Mouse (Mus musculus): ENCODE measurements around the gene Ppm1l.
A peak's percentile ranks its signal among the peaks of the same experiment; 100 is the strongest.
"Not testable (repeated sequence)": the region's sequence is repeated elsewhere in the genome, so short reads cannot be mapped to it uniquely, and the experiment has no call there.

Gene Ppm1l

DNA sequence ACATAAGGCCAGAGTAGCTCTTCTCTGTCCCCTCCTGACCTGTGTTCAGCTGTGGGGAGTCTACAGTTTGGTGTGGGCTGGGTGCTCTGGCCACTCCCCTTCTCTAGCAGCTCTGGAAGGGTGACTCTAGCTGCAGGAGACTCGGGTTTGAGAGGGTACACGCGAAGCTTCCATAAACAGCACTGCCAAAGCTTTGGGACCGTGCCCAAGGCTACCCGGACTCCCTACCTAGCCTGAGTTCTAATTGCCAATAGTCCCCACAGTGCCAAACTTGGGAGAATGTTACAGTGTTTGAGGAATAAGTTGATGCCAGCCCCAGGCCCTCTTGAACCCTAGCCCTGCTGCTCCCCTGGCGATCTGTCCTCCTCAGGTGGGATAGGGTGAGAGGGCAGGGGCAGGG, 238.8 kb downstream of the Ppm1l start:
- DNase-seq: no peak

DNA sequence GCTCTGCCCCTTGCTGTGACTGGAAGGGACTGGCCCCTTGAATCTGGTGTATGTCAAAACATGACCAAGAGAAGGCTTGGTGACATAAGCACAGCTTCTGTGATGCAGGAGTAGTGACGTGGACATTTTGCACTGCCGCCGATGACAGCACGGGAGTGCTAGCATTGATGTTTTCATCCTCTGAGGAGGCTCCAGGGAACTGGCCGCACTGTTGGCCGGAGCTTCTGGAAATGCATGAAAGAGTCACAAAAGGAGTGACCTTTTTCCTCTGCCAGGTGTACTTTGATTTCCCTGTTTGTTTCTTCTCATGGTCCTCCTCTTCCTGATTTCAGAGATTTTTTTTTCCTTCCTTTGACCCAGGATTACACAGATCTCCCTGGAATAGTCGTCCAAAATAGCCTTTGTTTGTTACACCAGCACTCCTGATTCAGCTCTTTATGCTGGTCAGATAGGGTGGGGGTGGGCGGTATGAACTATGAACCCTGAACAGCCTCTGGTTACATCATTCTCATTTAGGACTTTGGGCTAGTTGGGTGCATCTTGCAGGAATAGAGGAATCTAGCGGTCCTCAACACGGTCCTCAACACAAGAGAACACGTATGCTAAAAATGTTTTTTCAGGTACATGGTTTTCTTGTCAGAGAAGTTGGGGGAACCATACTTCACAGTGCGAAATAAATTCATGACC, 239.6 kb downstream of the Ppm1l start:
- DNase-seq: no peak

DNA sequence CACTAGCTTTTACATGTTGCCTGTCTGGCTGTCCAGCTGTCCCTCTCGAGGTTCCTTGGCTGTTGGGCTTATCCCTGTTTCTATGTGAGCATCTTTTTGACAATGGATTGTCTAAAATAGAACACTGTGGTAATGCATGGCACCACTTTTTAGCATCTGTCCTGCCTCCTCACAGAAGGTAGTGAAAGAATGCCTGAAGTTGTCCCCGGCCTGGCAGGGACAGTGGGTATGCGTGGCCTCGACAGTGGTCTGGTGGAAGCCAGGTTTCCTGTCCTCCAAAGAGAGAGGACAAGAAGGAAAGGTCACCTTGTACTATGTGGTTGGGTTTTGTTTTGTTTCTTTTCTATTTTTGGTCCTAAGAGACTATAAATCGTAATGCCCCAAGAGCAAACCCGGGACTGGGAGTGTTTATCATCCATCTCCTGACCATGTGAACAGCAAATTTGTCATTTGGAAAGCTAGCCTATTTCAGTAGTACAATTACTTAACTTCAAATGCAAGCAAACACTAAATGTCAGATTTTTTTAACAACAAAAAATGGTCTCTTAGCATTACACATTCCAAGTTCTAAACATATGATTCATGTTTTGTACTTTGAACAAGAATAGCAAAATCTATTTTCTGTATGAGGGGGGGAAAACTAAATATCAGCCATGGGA, 242.8 kb downstream of the Ppm1l start:
- DNase-seq: no peak

DNA sequence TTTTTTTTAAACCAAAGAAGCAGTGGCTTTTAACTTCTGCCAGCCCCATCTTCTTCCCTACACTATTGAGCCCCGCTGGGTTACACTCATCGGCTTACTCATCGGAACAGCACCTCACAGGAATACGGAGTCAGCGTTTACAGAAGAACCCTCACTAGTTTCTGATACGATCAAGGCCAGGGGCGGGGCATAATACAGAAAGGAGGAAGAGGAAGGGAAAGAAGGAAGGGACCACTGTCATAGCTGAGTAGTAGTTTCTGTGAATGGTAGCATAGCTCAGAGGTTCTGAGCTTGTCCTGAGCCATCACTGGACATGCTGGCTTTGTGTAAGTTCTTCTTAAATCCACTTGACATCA, 243.3 kb downstream of the Ppm1l start:
- DNase-seq: no peak

DNA sequence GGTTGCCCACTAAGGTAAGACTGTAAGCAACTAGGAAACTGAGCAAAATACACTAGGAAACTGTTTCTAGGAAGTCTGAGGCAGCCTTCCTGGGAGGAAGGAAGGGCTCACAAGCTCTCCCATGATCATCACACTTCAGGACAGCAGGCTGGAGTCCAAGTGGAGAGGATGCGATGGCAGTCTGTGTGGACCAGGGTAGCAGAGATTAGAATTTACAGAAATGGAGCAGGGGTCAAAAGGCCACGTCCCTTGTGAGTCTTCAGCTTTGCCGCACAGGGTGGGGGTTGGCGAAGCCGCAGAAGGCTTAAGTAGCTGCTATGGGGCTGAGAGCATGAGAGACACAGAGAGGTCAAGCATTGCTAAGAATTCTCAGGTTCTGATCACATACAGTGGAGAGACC, 245.0 kb downstream of the Ppm1l start:
- DNase-seq: no peak

DNA sequence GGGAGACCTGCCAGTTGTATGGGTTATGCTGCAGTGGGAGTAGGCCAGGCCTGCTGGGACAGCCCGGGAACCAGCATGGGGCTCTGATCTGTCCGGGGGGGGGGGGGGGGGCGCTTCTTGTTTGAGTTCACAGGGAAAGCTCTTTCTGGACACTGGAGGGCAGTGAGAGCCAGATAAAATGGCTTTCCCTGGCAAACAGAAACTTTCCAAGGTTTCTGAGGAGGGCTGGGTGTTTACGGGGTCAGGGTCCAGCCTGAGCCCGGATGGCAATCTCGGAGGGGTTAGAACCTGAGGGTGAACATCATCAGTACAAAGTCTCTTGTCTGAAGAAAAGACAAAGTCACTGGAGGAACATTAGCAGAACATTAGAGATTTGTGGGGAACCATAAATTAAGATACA, 246.7 kb downstream of the Ppm1l start:
- no peak for DNase-seq

DNA sequence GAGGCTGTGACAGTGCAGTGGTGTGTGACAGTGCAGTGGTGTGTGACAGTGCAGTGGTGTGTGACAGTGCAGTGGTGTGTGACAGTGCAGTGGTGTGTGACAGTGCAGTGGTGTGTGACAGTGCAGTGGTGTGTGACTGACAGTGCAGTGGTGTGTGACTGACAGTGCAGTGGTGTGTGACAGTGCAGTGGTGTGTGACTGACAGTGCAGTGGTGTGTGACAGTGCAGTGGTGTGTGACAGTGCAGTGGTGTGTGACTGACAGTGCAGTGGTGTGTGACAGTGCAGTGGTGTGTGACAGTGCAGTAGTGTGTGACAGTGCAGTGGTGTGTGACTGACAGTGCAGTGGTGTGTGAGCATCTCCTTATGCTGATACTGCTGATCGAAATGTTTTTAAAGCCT, 248.9 kb downstream of the Ppm1l start:
- not testable (repeated sequence) for DNase-seq

DNA sequence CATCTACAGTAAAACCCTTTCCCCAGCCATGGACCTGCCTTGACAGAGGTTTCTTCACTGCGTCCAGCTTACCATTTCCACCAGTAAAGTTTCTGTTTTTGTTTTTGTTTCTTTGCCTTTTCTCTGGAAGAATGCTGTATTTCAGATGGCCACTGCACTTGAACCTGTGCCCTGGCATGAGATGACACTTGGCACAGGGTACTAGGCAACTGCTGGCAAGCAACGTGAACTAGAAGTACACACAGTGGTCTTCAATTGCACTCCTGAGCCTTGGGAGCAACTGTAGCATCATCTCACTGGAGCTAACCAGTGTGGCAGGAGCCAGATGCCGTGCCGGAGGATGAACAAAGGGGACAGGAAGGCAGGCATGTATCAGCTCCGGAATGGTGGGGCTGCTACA, 255.9 kb downstream of the Ppm1l start:
- no peak for DNase-seq

DNA sequence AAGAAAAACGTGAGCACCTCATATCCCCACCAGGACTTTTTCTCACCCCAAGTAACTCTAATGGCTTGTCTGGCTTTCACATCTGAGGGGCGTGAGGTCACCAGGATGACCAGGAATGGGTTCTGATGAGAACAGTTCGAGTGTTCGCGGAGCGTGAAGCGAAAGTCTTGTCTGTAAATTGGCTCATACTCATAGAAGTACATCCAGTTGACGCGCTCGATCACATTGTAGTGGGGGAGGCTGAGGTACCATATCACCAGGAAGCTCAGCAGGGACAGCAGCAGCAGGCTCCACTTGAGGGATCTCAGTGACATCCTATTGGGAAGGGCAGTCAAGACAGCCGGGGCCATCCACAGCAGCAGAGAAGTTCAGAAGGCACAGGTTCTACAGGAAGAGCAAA, 258.9 kb downstream of the Ppm1l start:
- DNase-seq: no peak

DNA sequence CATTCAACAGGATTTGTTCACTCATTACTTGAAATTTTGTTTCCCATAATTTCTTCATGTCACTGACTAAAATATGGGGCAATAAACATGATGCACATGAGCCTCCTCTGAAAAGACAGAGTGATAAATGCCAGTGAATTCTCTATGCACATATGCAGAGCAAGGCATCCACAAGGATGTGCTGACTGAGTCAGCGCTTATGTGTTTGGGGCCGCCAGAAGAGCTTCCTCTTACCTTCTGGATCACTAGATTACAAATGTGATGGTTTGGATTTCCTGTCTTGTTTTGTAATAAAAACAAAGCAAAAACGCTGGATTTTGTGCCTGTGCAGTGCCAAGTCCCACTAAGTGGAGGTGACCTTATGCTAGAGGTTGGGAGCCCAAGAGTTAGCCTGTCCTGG, 260.1 kb downstream of the Ppm1l start:
- no peak for DNase-seq

DNA sequence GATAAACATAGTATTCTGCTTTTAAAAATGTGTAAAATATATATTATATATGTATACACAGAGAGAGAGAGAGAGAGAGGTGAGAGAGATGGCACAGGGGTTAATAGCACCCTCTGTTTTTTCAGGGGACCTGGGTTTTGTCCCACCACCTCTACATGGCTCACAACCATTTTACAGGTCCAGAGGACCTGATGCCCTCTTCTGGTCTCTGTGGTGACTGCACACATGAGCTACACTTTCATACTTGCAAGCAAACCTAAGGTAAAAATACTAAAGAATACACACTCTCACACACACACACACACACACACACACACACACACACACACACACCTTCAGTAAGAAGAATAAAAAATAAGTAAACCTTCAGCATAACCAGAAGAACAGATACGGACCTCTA, 262.1 kb downstream of the Ppm1l start:
- no peak for DNase-seq

DNA sequence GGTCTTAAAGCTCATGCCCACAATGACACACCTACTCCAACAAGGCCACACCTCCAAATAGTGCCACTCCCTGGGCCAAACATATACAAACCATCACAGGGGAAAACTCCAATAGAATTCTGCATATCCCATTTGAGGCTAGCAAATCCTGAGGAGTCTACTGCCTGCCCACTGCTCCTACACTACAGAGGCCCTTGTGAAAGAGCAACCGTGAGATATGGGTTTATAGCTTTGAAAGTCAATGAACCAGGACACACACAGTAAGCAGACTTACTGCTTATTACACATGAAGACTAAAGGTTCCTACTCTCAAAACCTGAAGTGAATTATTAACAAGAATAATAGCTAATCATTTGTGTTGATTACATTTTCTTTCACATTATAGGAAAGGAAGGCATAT, 267.1 kb downstream of the Ppm1l start:
- DNase-seq: no peak

DNA sequence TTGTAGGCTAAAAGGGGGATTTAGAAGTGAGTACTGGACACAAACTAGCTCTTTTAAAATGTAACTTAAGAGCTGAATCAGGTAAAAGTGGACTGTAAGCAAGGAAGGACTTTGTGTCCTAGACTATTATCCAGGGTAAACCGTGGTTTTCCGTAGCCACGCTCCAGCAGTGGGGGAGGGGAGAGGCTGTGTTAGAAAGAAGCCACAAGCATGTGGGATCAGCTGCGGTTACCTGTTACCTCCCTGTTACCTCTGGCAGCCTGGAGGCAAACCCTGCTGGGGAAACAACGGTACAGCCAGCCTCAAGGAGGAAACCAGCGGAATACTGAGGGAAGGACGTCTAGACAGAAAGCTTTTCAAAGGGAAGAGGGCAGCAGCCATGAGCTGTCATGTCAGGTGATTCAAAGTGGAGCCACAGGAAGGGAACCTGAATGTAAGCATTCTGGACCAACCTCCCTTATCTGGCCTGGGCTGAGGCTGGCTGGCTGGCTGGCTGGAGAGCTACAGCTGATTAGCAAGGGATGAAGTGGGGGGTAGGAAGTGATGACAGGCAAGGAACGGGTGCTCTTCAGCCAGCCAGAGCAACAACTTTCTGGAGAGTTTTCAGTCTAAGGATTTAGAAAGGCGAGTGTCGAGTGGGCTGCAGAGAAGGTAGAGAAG, 271.6 kb downstream of the Ppm1l start:
- no peak for DNase-seq

DNA sequence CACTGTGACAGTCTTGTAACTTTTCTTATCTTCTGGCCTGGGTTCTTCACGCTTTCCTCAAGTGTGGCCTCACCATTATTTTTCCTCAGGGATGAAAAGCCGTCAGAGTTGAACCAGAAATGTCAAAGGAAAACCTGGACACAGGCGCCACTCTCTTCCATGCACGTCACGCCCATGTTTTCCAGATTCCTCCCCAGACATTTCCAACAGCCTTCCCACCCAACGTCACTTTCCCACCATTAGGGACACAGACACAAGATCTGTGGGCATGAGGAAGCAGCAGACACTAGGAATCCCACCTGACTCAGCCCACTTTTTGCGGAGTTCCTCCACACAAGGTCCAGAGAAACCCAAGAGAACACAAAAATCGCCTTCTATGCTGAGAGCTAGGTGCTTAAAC, 276.8 kb downstream of the Ppm1l start:
- no peak for DNase-seq

DNA sequence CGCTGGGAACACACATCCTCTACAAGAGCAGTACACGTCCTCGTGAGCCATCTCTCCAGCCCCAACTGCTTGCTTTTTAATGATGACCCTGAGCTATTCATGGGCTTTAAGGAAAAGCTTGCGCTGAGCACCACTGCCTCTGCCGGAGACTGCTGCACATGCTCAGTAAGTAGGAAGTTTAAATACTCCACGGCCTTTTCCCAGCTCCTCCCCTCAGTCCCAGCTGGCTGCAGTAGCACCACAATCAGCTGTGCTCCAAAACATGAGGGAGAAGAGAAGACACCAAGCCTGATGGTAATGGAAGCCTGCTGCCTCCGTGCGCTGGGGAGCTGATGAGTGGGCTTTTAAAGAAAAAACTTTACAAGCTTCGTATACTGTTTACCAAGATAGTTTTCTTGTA, 277.4 kb downstream of the Ppm1l start:
- no peak for DNase-seq

DNA sequence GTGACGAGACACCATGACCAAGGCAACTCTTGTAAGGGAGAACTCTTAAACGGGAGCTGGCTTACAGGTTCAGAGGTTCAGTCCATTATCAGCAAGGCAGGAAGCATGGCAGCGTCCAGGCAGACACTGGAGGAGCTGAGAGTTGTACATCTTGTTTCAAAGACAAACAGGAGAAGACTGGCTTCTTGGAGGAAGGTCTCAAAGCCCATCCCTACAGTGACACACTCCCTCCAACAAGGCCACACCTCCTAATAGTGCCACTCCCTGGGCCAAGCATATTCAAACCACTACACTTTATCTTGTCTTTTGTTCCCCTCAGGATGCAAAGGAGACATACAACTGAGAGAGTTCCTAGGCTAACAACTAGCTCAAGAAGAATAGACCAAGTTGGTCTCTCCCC, 279.5 kb downstream of the Ppm1l start:
- DNase-seq: no peak

DNA sequence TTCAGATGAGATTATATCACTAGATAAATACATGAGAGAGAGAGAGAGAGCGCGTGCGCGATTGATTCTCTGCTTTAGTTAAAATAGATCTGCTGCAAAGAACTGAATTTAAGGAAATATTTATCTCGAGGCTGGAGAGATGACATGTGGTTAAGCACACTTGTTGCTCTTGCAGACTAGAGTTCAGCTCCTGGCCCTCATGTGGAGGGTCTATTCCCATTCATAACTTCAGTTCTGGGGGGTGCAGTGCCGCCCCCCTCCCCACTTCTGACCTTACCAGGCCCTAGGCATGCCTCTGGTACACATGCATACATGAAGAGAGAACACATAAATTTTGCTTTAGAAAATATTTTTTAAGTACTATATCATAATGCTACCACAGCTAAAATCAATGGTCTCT, 280.6 kb downstream of the Ppm1l start:
- no peak for DNase-seq

DNA sequence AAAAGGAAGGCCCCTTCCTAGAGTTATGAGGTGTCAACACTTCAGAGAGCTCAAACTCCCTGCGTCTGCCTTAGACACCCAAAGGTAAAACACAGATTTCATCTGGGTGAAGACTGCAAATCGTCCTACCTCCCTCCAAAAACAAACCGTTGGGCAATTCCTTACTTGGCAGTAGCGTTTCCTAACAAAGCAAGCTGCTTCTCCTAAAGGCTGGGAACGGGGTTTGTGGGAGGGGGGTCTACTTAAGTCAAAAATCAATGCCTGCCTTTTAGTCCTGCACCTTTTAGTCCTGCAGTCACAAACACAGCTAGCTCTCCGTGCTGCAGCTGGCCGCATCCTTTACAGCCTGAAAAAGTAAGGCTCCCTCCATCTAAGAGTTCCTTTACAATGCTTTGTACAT, 281.2 kb downstream of the Ppm1l start:
- no peak for DNase-seq

DNA sequence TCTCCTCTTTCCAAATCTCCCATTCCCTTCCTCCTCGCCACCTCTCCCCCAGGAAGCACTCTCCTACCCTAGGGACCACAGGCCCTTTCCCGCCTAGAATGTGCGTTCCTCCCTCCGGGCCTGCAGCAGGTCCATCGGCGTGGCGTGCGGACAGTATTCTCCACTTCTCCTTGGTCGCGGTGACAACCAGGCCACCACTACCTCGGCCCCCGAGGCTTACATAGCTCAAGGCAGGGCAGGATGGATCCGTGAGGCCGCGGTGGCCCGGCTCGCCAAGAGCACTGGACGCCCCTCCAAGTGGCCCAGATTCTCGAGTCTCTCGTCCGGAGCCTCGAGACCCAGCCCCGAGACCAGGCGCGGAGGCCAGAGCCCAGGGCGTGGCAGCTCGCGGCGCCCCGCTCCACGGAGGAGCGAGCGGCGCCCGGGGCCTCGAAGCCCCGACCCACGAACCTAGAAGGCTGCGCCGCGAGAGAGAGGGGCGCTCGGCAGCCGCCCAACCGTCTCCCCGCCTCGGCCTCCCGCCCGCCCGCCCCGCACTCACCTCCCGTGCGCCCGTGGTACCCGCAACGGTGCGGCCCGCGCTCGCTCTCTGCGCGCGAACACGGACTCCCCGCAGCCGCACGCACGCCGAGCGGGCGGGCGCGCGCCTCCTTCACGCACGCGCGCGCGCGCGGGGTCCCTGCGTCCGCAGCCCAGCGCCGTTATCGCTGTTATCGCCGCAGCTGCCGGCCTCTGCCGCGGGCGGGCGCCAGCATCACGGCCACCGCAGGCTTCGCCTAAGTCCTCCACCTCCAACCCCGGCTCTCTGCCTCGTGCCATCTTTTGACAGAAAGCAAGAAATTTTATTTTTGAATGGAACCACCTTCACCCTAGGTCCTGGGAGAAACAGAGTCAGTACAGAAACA, 281.9 kb downstream of the Ppm1l start, which contains the start of gene B3galnt1:
B3galnt1 (minus strand) TSS at position 700 of the 905 bp plus-strand sequence.
- peak; percentile 57 for DNase-seq

DNA sequence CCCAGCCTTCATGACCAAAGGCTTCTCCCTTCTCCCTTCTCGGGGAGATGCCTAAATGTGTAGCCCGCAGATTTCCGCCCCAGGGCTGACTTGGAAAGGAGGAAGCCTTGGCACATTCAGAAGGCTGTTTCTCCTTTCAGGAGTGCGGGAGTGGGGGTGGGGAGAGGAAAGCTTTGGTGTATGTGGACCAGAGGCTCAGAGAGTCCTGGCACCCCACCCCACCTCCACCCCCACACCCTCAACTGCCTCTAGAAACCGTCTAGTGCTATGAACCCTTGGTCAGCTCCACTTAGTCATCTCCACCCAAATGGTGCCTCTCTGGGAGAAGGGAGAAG, 282.5 kb downstream of the Ppm1l start:
- DNase-seq: no peak

DNA sequence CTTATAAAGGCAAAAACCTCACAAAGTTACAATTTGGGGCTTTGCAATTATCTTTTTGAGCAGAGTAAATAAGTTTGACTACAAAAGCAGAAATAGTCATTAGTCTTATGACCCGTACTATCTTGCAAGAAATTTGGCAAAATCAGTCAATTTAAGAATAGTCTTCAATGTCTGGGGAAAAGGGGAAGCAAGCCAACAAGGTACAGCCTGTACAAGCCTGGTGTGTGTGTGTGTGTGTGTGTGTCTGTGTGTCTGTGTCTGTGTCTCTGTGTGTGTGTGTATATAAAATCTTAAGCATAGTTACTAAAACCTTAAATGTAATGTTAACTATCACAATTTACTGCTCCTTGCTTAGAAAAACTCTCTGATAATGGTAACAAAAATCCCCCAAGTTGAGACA, 290.3 kb downstream of the Ppm1l start:
- DNase-seq: no peak

DNA sequence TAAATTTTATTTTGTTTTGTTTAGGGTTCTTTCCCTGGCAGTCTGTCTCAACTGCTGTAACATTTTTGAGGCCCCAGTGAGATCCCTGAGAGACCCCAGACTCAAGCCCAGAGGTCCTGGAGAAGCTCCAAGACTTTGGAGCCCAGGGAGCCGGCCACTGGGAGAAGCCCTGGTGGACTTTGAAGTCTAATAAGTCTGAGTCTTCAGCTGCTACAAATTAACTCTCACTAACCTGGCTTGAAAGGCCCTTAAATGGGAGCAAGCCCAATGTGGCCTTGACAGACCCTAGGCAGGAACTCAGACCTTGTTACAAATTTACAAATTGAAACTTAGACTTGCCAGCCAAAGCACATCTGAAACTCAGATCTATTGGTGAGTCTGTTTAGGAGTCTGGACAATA, 290.8 kb downstream of the Ppm1l start:
- no peak for DNase-seq

DNA sequence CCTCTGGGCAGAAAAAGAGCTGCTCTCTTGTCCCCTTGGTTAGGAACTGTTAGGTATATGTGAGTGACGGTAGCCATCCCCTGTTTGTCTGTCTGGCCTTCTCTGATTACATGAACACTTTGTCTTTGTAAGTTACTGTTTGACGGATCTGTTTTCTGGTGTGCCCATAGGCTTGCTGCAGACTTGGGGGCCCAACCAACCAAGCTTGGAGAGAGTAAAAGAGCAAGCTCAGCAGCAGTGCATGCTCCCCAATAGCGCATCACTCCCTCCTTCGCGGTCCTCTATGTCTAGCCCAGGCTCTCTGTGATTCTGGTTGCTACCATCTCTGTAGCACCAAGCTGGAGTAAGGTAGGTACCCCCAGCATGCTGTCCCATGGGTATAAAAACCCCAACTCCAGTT, 291.2 kb downstream of the Ppm1l start:
- DNase-seq: no peak
